Mouse (Mus musculus) heart, embryonic 11.5 days (tissue): Measurements from ENCODE around the gene Chd4. TPM values are rescaled to one million over a fixed set of nuclear protein-coding genes. Genes with fewer than 3 reads are reported as not detected.
A peak's percentile ranks its signal among the peaks of the same experiment; 100 is the strongest.

Source experiments
- ATAC-seq: fragments of 200-750 bp; cut with Nextera tagmentation; replicated peaks from 2 replicates; pipeline ENCODE4 v1.8.0; 2017; ENCODE audit warnings: moderate library complexity; ENCODE audit not compliant: insufficient number of reproducible peaks, low FRiP score, low TSS enrichment
- H3K27ac ChIP-seq: fragments of 300-500 bp; sonication (generic); 2 replicates; pipeline ENCODE4 v1.5.1; 2014; ENCODE audit warnings: mild to moderate bottlenecking, low read depth, low read length
- H3K27me3 ChIP-seq: fragments of 300-500 bp; sonication (generic); 2 replicates; pipeline ENCODE4 v1.6.1; 2014; ENCODE audit warnings: mild to moderate bottlenecking, low read length, mixed read lengths; ENCODE audit not compliant: control insufficient read depth, insufficient read depth
- H3K36me3 ChIP-seq: fragments of 300-500 bp; sonication (generic); 2 replicates; pipeline ENCODE4 v1.6.1; 2014; ENCODE audit warnings: mild to moderate bottlenecking, low read length, moderate library complexity, mixed read lengths; ENCODE audit not compliant: control insufficient read depth, insufficient read depth
- H3K4me1 ChIP-seq: fragments of 300-500 bp; sonication (generic); 2 replicates; pipeline ENCODE4 v1.6.1; 2014; ENCODE audit warnings: low read length; ENCODE audit not compliant: control insufficient read depth, insufficient read depth
- H3K4me2 ChIP-seq: fragments of 300-500 bp; sonication (generic); 2 replicates; pipeline ENCODE4 v1.6.1; 2014; ENCODE audit warnings: mild to moderate bottlenecking, moderate library complexity
- H3K4me3 ChIP-seq: fragments of 300-500 bp; sonication (generic); 2 replicates; pipeline ENCODE4 v1.5.1; 2014; ENCODE audit warnings: low read depth, low read length
- H3K9ac ChIP-seq: fragments of 300-500 bp; sonication (generic); 2 replicates; pipeline ENCODE4 v1.6.1; 2014; ENCODE audit warnings: mild to moderate bottlenecking, low read depth, low read length, moderate library complexity
- H3K9me3 ChIP-seq: fragments of 300-500 bp; sonication (generic); replicated peaks from 2 replicates; pipeline ENCODE4 v1.6.1; 2016; ENCODE audit warnings: low read length; ENCODE audit not compliant: control insufficient read depth
- WGBS: fragments of 180-500 bp; shearing (Covaris S2); extraction: QIAGEN DNeasy Blood & Tissue Kit; methylation state at CpG from one replicate; pipeline ENCODE4 v1.1.7; 2014; ENCODE audit not compliant: insufficient replicate concordance; 5-methylcytosine and 5-hydroxymethylcytosine counted together
- polyA plus RNA-seq: library from polyadenylated mRNA; unstranded; fragments of >200 nt; fragmentation: Nextera tagmentation; extraction: Ambion mirVana; gene quantifications from 2 replicates; pipeline ENCODE4 v1.2.1, GENCODE M21; 2014

Gene Chd4
- polyA plus RNA-seq, 1 experiment from 2014 or later = 67.8 TPM

- H3K9me3 ChIP-seq = no peaks in the 10 kb centered on the region
- no peak overlapping the region for H3K27ac ChIP-seq
- 91% methylated on average over 11 of the region's 11 CpGs for WGBS
- peaks cover 86% of the 10 kb centered on the region for H3K36me3 ChIP-seq
- ATAC-seq = no peak
- no peak overlapping the region for H3K9ac ChIP-seq
- no peaks in the 10 kb centered on the region for H3K27me3 ChIP-seq
- H3K4me2 ChIP-seq = no peak overlapping the region
- no peaks in the 10 kb centered on the region for H3K4me1 ChIP-seq
- H3K4me3 ChIP-seq = no peak overlapping the region
These were observed 16.8 kb downstream of the Chd4 start for GRCm38 (mm10) chr6:125112553-125112952.

GRCm38 (mm10) chr6:125119387-125119786 lies 23.6 kb downstream of the Chd4 start:
- Histone ChIP-seq H3K4me1 (no peaks in the 10 kb centered on the region), H3K9ac (no peak overlapping the region), H3K4me2 (no peak overlapping the region), H3K27ac (no peak overlapping the region), H3K4me3 (no peak overlapping the region), H3K9me3 (no peaks in the 10 kb centered on the region), H3K36me3 (peaks cover 81% of the 10 kb centered on the region), H3K27me3 (no peaks in the 10 kb centered on the region)
- no peak for ATAC-seq
- WGBS = 94% methylated on average over 8 of the region's 8 CpGs

GRCm38 (mm10) chr6:125128724-125129123 lies 32.9 kb downstream of the Chd4 start:
- no peak for ATAC-seq
- Histone ChIP-seq H3K4me3 (no peak overlapping the region), H3K27me3 (no peaks in the 10 kb centered on the region), H3K9me3 (no peaks in the 10 kb centered on the region), H3K9ac (no peak overlapping the region), H3K27ac (no peak overlapping the region), H3K4me2 (no peak overlapping the region), H3K36me3 (peaks cover 39% of the 10 kb centered on the region), H3K4me1 (no peaks in the 10 kb centered on the region; the same call in 1 of the 2 replicates)
- WGBS = 88% methylated on average over 12 of the region's 12 CpGs

GRCm38 (mm10) chr6:125129710-125130402 lies 34.1 kb downstream of the Chd4 start:
- ATAC-seq = no peak
- H3K9me3 ChIP-seq = no peaks in the 10 kb centered on the region
- no peaks in the 10 kb centered on the region for H3K27me3 ChIP-seq
- no peaks in the 10 kb centered on the region; the same call in 1 of the 2 replicates for H3K4me1 ChIP-seq
- H3K4me2 ChIP-seq = no peak overlapping the region
- peaks cover 40% of the 10 kb centered on the region for H3K36me3 ChIP-seq
- H3K27ac ChIP-seq = no peak overlapping the region
- 86% methylated on average over 20 of the region's 20 CpGs for WGBS
- H3K4me3 ChIP-seq = no peak overlapping the region
- H3K9ac ChIP-seq = no peak overlapping the region

GRCm38 (mm10) chr6:125131302-125132156 lies 35.7 kb downstream of the Chd4 start, which contains the start of gene Nop2:
Gene Nop2, plus strand, starts transcription at chr6:125131909.
- under 1% methylated on average over 65 of the region's 66 CpGs for WGBS
- Histone ChIP-seq H3K4me2 (peak within 1 kb of the TSS; percentile 91), H3K9me3 (no peaks in the 10 kb centered on the region), H3K27ac (peak within 1 kb of the TSS; percentile 87), H3K9ac (peak within 1 kb of the TSS; percentile 79), H3K4me1 (no peaks in the 10 kb centered on the region; the same call in 1 of the 2 replicates), H3K4me3 (peak within 1 kb of the TSS; percentile 68), H3K36me3 (peaks cover 44% of the 10 kb centered on the region), H3K27me3 (no peaks in the 10 kb centered on the region)
- ATAC-seq = peak; percentile 89

- H3K9me3 ChIP-seq = no peaks in the 10 kb centered on the region
- H3K4me3 ChIP-seq = peak overlapping the region; percentile 68
- H3K4me2 ChIP-seq = peak overlapping the region; percentile 91
- 6% methylated on average over 11 of the region's 11 CpGs for WGBS
- H3K9ac ChIP-seq = peak overlapping the region; percentile 79
- no peak overlapping the region for H3K27ac ChIP-seq
- H3K36me3 ChIP-seq = peaks cover 49% of the 10 kb centered on the region
- H3K4me1 ChIP-seq = no peaks in the 10 kb centered on the region; the same call in 1 of the 2 replicates
- H3K27me3 ChIP-seq = no peaks in the 10 kb centered on the region
- no peak for ATAC-seq
These were observed 36.7 kb downstream of the Chd4 start for GRCm38 (mm10) chr6:125132470-125132869.

GRCm38 (mm10) chr6:125137002-125137671 lies 41.4 kb downstream of the Chd4 start:
- WGBS = 92% methylated on average over 19 of the region's 19 CpGs
- H3K27me3 ChIP-seq = no peaks in the 10 kb centered on the region

GRCm38 (mm10) chr6:125139747-125140146 lies 44.0 kb downstream of the Chd4 start:
- ATAC-seq = no peak
- H3K4me2 ChIP-seq = no peak overlapping the region
- H3K36me3 ChIP-seq = peaks cover 59% of the 10 kb centered on the region
- no peak overlapping the region for H3K9ac ChIP-seq
- 90% methylated on average over 7 of the region's 7 CpGs for WGBS
- H3K4me1 ChIP-seq = no peaks in the 10 kb centered on the region
- H3K4me3 ChIP-seq = no peak overlapping the region
- H3K9me3 ChIP-seq = no peaks in the 10 kb centered on the region
- H3K27me3 ChIP-seq = no peaks in the 10 kb centered on the region
- H3K27ac ChIP-seq = no peak overlapping the region

More at GRCm38 (mm10) chr6:125137002-125137671, 41.4 kb downstream of the Chd4 start:
- no peak for ATAC-seq
- H3K4me2 ChIP-seq = no peak overlapping the region
- H3K36me3 ChIP-seq = peaks cover 73% of the 10 kb centered on the region
- H3K27ac ChIP-seq = no peak overlapping the region
- no peak overlapping the region for H3K9ac ChIP-seq
- H3K4me1 ChIP-seq = no peaks in the 10 kb centered on the region; the same call in 1 of the 2 replicates
- no peak overlapping the region for H3K4me3 ChIP-seq
- no peaks in the 10 kb centered on the region for H3K9me3 ChIP-seq
